Mouse (Mus musculus) megakaryocyte, adult 5-6 weeks (primary cell): ENCODE measurements around the gene Zfp385b. TPM values are rescaled to one million over a fixed set of nuclear protein-coding genes. Genes with fewer than 3 reads are reported as not detected.

ENCODE experiments used
- ATAC-seq: 2 replicates; pipeline ENCODE4 v1.8.0; 2016; ENCODE audit warnings: mild to moderate bottlenecking, inconsistent platforms; ENCODE audit not compliant: poor library complexity, severe bottlenecking
- total RNA-seq, 2 experiments: library from RNA; stranded (forward) in 1 of 2; stranded (reverse) in 1 of 2; fragments of 153-499, 151-499 nt in 1 of 2; fragments of 221-1000, 200-1000 nt in 1 of 2; gene quantifications; 2 replicates each; pipeline versions ENCODE4 v1.2.3 to v1.2.4; 2015 to 2017

Gene Zfp385b
- total RNA-seq, 2 experiments from 2014 or later, result not detected

DNA sequence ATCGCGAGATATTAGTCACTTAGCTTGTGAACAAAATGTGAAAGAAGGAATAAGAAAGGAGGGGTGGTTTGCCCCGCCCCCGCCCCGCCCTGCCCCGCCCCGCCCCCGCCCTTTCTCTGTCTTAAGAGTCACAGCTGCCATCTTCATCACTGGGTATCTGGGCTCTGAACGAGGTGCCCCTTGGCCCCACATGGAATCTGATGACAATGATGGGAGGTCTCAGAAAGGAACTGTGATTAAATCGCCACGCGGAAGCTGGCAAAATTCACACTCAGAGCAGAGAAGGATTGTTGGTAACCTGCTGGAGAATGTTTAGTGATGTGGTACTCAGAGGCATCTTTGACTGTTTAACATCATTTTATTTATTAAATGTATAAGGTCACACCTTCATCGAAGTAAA is 417.1 kb downstream of the Zfp385b start:
- no peak for ATAC-seq

- no peak for ATAC-seq
Observed at GRCm38 (mm10) chr2:77401438-77402235, 417.8 kb downstream of the Zfp385b start.

DNA sequence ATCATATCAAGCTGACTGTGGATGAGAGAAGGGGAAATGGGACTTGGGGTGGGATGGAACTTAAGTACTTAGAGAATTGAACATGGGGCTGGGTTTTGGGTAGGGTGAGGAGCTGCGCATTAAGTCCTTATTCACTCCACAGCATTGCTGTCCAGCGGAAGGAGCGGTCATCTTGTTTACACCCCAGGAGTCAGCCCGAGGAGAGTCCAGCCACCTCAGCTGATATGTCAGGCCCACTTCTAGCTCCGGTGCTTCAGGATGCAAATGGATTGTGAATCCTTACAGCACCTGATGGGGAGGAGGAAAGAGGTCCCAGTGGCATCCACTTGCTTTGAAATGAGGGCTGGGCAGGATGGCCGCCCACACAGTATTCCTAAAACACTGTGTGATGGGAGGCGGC is 425.6 kb downstream of the Zfp385b start:
- ATAC-seq, result no peak

- no peak for ATAC-seq
Observed at GRCm38 (mm10) chr2:77388186-77388585, 431.3 kb downstream of the Zfp385b start.

GRCm38 (mm10) chr2:77386515-77386914 is 432.9 kb downstream of the Zfp385b start:
- ATAC-seq, result no peak

GRCm38 (mm10) chr2:77382766-77383165 is 436.7 kb downstream of the Zfp385b start:
- no peak for ATAC-seq

DNA sequence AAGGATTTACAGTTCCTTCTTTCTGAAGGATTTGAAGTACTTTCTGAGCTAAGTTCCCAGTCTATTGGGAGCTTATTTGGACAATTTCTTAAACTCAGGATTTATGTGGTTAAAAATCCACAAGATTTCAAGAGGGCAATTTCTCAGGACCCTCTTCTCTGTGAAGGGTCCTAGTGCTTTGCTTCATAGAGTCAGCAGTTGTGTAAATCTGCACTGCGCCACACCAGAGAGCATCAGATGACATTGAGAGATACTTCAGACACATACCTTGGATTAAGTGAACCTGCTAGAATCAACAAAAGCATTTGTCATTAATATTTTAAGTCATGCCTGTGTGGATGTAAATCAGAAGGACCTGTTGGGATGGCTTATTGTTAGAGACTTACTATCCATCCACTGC is 439.5 kb downstream of the Zfp385b start:
- no peak for ATAC-seq

DNA sequence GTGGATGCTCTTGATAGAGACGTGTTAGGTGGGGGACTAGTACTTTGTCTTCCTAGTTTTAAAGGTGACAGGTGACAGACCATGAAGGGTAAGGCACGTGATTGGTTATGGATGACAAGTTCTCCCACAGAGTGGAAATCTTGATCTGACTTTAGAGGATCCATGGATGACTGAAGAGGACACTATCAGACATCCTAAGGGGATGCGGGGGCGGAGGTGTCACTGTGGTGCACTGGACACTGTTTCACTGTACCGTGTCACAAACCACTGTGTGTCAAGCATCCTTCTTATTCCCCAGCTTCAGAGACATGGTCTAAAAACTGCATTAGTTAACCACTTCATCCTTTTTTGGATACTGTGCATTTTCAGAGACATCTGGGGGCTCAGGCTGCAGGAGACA is 440.1 kb downstream of the Zfp385b start:
- ATAC-seq, result no peak

GRCm38 (mm10) chr2:77376823-77377222 is 442.6 kb downstream of the Zfp385b start:
- ATAC-seq, result no peak

DNA sequence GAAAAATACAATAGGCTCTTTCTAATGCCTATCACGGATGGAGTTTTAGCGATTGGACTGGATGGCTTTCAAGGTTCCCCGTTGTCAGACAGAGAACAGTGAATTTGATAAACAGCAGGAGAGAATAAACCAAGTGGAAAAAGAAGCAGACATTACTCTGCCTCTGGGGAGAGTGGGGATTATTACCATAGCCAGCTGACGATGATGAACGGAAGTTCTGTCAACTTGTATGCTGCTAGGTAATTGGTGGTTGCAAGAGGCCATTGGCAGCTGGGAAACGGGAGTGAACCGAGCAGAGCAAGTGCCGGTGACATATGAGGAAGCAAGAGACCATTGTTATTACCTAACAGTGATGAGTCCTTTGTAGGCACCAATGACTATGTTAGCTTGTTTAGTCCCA is 444.3 kb downstream of the Zfp385b start:
- no peak for ATAC-seq

DNA sequence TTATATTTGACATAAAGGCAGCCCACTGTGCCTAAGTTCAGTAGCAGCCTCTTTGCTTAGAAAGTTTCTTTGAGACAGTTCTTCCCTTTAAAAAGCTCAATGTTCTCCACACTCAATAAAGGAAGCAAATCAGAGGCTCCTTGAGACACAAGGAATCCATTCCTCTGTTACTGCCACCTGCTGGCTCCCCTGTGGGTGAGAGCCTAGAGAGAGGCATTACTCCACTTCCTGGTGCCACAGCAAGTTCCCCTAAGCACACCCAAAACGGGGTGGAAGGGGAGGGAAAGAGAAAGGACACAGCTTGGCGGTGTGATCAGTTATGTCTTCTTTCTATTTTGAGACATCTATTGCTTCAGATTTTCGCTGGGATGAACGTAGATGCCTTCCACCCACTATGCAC is 450.3 kb downstream of the Zfp385b start:
- no peak for ATAC-seq

Other genes with a start within 250 kb of the Zfp385b start
- gene Cwc22, start 126.7 kb upstream of the Zfp385b start, total RNA-seq (2015), result 31.3 and 33.7 TPM in 2 replicates
- gene Cwc22, start 126.7 kb upstream of the Zfp385b start, total RNA-seq (2017), result 86.3 and 92.3 TPM in 2 replicates